ENCODE assay signal across 11 mouse cellular contexts in the genomic region with DNA sequence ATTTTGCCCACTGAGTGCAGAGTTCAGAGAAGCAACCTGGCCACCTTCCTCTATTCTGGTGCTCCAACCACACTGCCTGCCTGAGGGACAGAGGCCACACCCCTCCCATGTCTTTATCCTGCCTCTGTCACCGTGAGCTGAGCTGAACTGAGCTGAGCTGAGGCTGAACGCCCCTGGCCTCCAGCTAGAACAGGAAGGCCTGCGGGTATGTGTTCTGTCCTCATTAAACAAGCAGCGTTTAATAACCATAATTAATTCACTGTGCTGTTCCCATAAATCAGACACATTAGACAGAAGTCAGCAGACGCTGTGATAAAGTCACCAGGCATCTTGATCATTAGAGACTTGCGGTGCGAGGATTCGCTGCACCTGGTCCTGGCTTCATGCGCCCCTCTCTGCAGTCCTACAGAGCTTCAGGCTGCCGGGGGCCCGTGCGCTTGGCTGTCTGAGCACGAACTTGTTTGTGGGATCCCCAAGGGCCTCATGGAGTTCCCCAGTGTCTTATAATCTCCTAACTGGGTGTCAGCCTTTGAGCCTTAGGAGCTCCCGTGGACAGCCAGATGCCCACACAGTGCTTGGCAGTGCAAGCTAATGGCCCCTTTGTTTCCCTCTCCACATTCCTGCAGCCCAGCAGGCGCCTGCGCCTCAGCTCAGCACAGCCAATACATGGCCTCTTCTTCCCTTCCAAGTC.
DNase-seq lines count a peak whose midpoint lies in the region; ATAC-seq and TF ChIP-seq lines count a peak whose summit lies in the region.
"Had no signal": no experiment of that assay in that cellular context is flagged by ENCODE, and none has a peak within 500 bp of the region (broad histone marks: within the 10 kb centered on the region; RNA-seq: fewer than 3 reads in every experiment).

No protein-coding gene starts in this region.

- no peak overlapping the region for H3K4me2 ChIP-seq in hindbrain, embryonic 13.5 days
- no peak overlapping the region for H3K4me2 ChIP-seq in midbrain, embryonic 11.5 days
- H3K4me2 ChIP-seq: intestine, embryonic 15.5 days; liver, embryonic 13.5 days had no signal

- H3K9ac ChIP-seq in hindbrain, embryonic 13.5 days = peak overlapping the region; percentile 8; the same call in 1 of the 2 replicates
- H3K9ac ChIP-seq in midbrain, embryonic 11.5 days (ENCODE audit: low read length) = no peak overlapping the region
- H3K9ac ChIP-seq: intestine, embryonic 15.5 days; liver, embryonic 13.5 days had no signal

- 0 out of 2 replicates have a peak, but pooled peaks have one; percentile 28 for ATAC-seq in erythroid progenitor cell, adult 5-6 weeks (replicated peaks; ENCODE audit: low FRiP score, poor library complexity, severe bottlenecking)
- ATAC-seq in hindbrain, embryonic 13.5 days (ENCODE audit: low FRiP score) = peak; percentile 72
- ATAC-seq in midbrain, embryonic 11.5 days (ENCODE audit: low FRiP score) = no peak
- ATAC-seq: intestine, embryonic 15.5 days had no signal

- H3K9me3 ChIP-seq in hindbrain, embryonic 13.5 days = no peaks in the 10 kb centered on the region
- H3K9me3 ChIP-seq in midbrain, embryonic 11.5 days (ENCODE audit: control insufficient read depth, low read length) = no peaks in the 10 kb centered on the region
- H3K9me3 ChIP-seq: intestine, embryonic 15.5 days; liver, embryonic 13.5 days had no signal

- peaks cover 3% of the 10 kb centered on the region; the same call in 1 of the 2 replicates for H3K27me3 ChIP-seq in hindbrain, embryonic 13.5 days
- no peaks in the 10 kb centered on the region for H3K27me3 ChIP-seq in midbrain, embryonic 11.5 days (ENCODE audit: control insufficient read depth, insufficient read depth, low read length)
- no peaks in the 10 kb centered on the region for H3K27me3 ChIP-seq in thymus, adult 2 months (ENCODE audit: control insufficient read depth, insufficient read depth, low read length)
- H3K27me3 ChIP-seq: intestine, embryonic 15.5 days; liver, embryonic 13.5 days had no signal

- no peaks in the 10 kb centered on the region for H3K36me3 ChIP-seq in hindbrain, embryonic 13.5 days
- H3K36me3 ChIP-seq in midbrain, embryonic 11.5 days (ENCODE audit: control insufficient read depth, insufficient read depth, low read length) = no peaks in the 10 kb centered on the region
- H3K36me3 ChIP-seq in thymus, adult 2 months (ENCODE audit: control insufficient read depth, insufficient read depth, low read length) = no peaks in the 10 kb centered on the region
- H3K36me3 ChIP-seq: intestine, embryonic 15.5 days; liver, embryonic 13.5 days had no signal

- peaks cover 39% of the 10 kb centered on the region for H3K4me1 ChIP-seq in hindbrain, embryonic 13.5 days (replicated peaks)
- H3K4me1 ChIP-seq in midbrain, embryonic 11.5 days (ENCODE audit: control insufficient read depth, insufficient read depth, low read length) = peaks cover 8% of the 10 kb centered on the region
- H3K4me1 ChIP-seq in thymus, adult 2 months (replicated peaks; ENCODE audit: control insufficient read depth, insufficient read depth, low read length) = no peaks in the 10 kb centered on the region
- H3K4me1 ChIP-seq: intestine, embryonic 15.5 days; liver, embryonic 13.5 days had no signal

- no peak overlapping the region for H3K4me3 ChIP-seq in hindbrain, embryonic 13.5 days
- H3K4me3 ChIP-seq in midbrain, embryonic 11.5 days (ENCODE audit: low read depth, low read length) = no peak overlapping the region
- H3K4me3 ChIP-seq in thymus, adult 2 months (ENCODE audit: control insufficient read depth, insufficient read depth, low read length) = no peak overlapping the region
- H3K4me3 ChIP-seq: intestine, embryonic 15.5 days; liver, embryonic 13.5 days had no signal

- TF ChIP-seq CTCF in thymus, adult 2 months (IDR thresholded peaks at IDR 0.05; ENCODE audit: borderline replicate concordance, control insufficient read depth, extremely low read depth, insufficient read depth, low read length, poor library complexity) = no peak

- WGBS in hindbrain, embryonic 13.5 days = 22% methylated on average over 16 of the region's 16 CpGs
- WGBS in midbrain, embryonic 11.5 days = 32% methylated on average over 16 of the region's 16 CpGs
- WGBS in thymus, adult 2 months = 58% methylated on average over 16 of the region's 16 CpGs

- DNase-seq in Muller cell, postnatal 12 days (ENCODE audit: inconsistent ontology term) = peak; percentile 72
- DNase-seq in midbrain, embryonic 11.5 days (ENCODE audit: low spot score, missing footprints) = peak; percentile 86
- DNase-seq in thymus, postnatal 0 days (ENCODE audit: low spot score) = no peak
- DNase-seq in kidney, adult 8-10 months = no peak
- no peak for DNase-seq in right cerebral cortex, postnatal 14 days
- no peak for DNase-seq in thymus, adult 2 months
- DNase-seq: liver, embryonic 13.5 days; thymus, postnatal 25 days had no signal

- no peak for TF ChIP-seq POLR2A in thymus, adult 2 months (IDR thresholded peaks at IDR 0.05; ENCODE audit: control insufficient read depth, extremely low read depth, insufficient read depth, low read length, poor library complexity)

- peak overlapping the region; percentile 58 for H3K27ac ChIP-seq in hindbrain, embryonic 13.5 days
- H3K27ac ChIP-seq in midbrain, embryonic 11.5 days (ENCODE audit: low read depth, low read length) = no peak overlapping the region
- H3K27ac ChIP-seq in thymus, adult 2 months (ENCODE audit: control insufficient read depth, insufficient read depth, low read length) = no peak overlapping the region
- H3K27ac ChIP-seq: intestine, embryonic 15.5 days; liver, embryonic 13.5 days had no signal

Comparison
In these comparisons a context has a peak if more than half of its experiments do, and no peak if none do; other contexts are left out.
1. DNase-seq: peak in Muller cell, postnatal 12 days (single experiment) and midbrain, embryonic 11.5 days (single experiment); none in thymus, postnatal 0 days (single experiment), kidney, adult 8-10 months (0 of 2), right cerebral cortex, postnatal 14 days (single experiment) and thymus, adult 2 months (single experiment).